Mouse (Mus musculus) gastrocnemius, postnatal 25 days (tissue): ENCODE results near the gene Utp18. TPM values are rescaled to one million over a fixed set of nuclear protein-coding genes. Genes with fewer than 3 reads are reported as not detected.

Experiments
- DNase-seq: peaks from one replicate; pipeline ENCODE4 v3.0.0; 2022
- total RNA-seq, 2 experiments: library from RNA; stranded (reverse); gene quantifications; 1 replicate in 1 of 2; 2 replicates in 1 of 2; pipeline ENCODE4 v1.2.3; 2021

The Utp18 gene
- total RNA-seq, 2 experiments from 2014 or later = 8.2 to 8.7 TPM

DNA sequence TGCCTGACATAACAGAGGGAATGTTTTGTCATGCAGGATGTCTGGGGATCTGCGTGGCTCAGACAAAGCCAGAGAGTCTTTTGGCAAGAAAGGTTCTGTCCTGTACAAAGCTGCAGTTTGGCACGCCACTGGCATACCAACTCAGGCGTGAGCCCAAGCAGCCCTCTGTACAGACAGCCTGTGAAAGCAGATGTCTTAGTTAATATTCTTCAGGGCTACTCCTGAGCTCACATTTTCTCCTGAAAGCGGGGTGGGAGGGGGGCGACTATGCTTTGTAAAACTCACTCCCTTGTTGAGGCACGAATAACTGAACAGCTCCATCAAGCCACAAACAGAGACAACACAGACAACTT, 56.3 kb downstream of the Utp18 start:
- no peak for DNase-seq

DNA sequence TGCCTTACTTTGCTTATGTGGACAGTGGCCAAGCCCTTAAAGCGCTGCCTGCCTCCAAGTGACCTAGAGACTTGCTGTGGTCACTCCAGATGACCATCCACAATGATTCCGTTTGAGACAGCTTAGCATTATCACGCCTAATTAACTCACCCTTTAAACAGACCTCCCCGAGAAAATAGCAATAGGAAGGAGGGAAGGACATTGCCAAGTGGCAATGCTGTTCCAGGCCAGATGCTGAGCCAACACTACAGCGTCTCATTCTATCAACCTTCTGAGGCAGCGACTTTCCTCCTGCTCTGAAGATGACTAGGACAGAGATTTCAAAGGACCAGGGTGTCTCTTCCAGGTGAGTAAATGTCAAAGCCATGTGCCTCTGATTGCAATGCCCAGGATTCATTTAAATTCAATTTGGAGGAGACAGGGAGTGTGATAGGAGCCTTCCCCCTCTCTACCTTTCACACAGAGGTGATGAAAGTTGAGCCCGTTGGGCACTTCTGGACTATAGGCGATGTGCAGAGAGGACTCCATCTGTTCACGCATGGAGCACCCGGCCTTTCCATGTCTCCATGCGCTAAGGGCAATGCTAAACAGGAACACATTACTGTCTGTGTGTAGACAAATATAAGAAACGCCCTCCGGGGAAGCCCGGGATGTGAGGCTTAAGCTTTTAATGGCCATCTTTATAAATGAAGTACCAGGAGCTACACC, 56.8 kb downstream of the Utp18 start:
- no peak for DNase-seq

DNA sequence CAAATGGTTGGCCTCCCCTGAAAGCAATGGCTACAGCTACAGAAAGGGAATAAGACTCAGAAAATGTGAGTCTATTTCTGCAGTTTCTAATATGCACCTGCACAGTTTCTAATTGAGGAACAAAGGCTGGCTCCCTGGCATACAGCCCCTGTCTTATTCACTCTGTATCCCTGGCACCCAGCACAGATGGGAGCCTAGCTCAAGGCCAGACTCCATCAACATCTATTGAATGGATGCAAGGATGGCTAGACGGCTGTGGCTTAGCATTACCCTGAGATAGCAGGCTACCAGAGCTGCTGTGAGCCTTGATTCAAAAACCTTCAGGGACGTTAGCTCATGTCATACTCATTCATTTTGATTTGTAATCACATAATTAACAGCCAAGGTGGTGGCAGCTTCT, 63.3 kb downstream of the Utp18 start:
- DNase-seq = no peak

DNA sequence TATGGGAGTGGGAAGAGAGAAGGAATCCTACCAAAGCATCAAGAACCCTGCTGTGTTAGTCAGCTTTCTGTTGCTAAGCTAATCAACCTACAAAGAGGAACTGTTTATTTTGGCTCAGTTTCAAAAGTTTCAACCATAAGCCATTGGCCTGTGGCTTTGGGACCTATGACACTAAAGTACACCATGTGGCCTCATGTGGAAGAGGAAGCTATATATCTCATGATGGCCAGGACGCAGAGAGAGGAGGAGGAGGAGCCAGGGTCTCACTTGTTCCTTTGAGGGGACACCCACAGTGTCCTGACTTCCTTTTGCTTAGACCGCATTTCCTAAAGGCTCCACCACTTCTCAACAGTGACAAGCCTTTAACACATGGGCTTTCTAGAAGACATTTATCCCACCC, 64.0 kb downstream of the Utp18 start:
- DNase-seq = no peak

DNA sequence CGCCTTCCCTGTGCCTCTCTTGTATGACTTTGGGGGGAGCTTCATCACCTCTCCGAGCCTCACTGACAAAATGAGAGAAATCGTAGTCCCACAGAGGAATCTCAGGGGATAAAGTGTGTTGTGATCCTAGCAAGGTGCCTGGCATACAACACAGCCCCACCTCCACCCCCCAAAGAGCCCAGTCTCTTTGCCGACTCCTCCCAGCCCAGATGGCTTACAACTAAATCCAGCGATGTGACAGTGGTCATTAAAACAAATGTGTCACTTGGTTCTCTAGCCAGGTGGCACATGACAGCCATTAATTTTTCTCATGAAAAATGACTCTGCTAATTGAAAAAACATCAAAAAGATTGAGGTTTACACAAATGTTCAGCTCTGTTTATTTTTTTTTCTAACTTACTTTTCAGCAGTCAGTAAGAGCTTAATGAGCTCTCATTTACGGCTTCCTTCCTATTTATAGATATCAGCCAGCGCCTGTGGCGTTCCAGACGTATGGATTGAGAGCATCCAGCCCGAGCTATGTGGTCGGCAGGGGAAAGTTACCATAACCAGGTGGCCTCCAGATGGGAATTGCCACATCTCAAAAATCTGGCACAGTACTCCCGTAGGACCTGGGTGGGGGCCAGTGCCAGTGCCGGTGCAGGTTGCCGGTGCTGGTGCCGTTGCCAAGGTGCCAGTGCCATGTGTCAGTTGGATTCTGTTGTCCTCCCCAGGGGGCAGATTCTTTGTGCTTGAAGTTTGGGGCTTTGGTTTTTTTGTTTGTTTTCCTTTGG, 67.4 kb downstream of the Utp18 start:
- no peak for DNase-seq

DNA sequence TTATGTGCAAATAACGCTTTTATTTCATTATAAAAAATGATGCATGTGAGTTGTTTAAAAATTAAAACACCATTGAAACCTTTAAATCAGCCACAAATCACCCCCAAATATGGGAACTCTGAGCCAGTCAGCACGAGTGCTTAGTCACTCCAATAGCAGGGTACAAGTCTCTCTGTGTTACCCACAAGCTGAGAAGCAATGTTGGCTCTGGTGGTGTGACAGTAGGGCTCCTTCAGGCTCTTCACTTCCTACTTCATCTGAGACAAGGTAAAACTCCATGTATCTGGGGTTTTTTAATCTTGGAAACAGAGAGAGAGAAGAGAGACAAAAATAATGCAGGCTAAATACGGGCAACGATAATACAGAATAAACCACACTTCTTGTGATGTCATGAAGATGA, 72.6 kb downstream of the Utp18 start:
- no peak for DNase-seq

DNA sequence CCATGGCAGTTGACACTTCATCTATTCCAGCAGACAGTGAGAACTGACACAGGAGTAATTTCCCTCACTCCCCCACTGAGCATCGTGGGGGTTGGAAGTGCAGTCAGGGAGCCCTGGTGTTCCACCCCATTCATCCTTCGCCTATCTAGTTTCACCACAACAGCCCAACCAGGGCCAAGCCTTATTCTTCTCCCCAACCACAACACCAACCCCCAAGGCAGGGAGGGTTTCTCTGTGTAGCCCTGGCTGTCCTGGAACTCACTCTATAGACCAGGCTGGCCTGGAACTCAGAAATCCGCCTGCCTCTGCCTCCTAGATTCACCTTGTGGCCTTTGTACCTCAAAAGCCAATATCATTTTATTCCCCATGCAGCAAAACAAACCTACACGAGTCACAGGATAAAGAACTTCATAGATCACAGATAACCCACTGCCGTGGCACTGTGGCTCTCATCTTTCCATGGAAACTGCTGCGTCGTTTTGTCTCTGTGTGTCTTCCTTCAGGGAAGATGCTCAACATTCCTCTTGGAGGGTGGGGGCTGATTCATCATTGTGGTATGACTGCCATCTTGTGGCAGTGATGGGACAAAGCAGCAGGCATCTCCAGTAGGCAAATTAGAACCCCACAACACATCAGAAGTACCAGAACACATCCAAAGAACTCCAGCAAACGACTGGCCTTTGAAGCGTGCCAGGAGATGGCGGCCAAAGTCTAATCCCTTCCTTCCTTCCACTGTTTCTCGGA, 73.3 kb downstream of the Utp18 start:
- no peak for DNase-seq

Other genes with a start within 250 kb of the Utp18 start
- gene Mbtd1, start 86 bp upstream of the Utp18 start, total RNA-seq = 10 to 100 TPM in 1 of 2 experiments, 1 to 10 TPM in 1; 9.0 to 10.4 TPM
- gene Nme2, start 70.5 kb upstream of the Utp18 start, total RNA-seq = 100 to 1,000 TPM; 496 to 573 TPM
- 10 to 100 TPM; 17.4 to 19.1 TPM for gene Gm20390, start 82.5 kb upstream of the Utp18 start, total RNA-seq
- gene Nme1, start 82.8 kb upstream of the Utp18 start, total RNA-seq = 10 to 100 TPM; 14.7 to 22.5 TPM
- 100 to 1,000 TPM; 132 to 134 TPM for gene Spag9, start 110.3 kb upstream of the Utp18 start, total RNA-seq